Mouse (Mus musculus): Measurements from ENCODE around the gene Tmem50a. TPM values are rescaled to one million over a fixed set of nuclear protein-coding genes. Genes with fewer than 3 reads are reported as not detected.

The Tmem50a gene
- total RNA-seq, 1 experiment from 2014 or later: 215 TPM

- peak; percentile 71 for DNase-seq
These were observed 62.2 kb downstream of the Tmem50a start for GRCm38 (mm10) chr4:134852438-134853255.

GRCm38 (mm10) chr4:134851876-134852275 is 62.9 kb downstream of the Tmem50a start:
- DNase-seq: no peak

- DNase-seq: no peak
These were observed 63.6 kb downstream of the Tmem50a start for GRCm38 (mm10) chr4:134851236-134851635.

- no peak for DNase-seq
These were observed 64.3 kb downstream of the Tmem50a start for GRCm38 (mm10) chr4:134850551-134850950.

Other genes with a start within 250 kb of the Tmem50a start
- 19.6 and 21.5 TPM in 2 replicates for gene Man1c1, start 210.7 kb downstream of the Tmem50a start, total RNA-seq (2021)
- gene Ldlrap1, start 147.0 kb downstream of the Tmem50a start, total RNA-seq (2021): 46.4 and 53.1 TPM in 2 replicates
- 35.3 and 35.6 TPM in 2 replicates for gene Maco1, start 61.7 kb downstream of the Tmem50a start, total RNA-seq (2021)
- gene Rhd, start 50.5 kb downstream of the Tmem50a start, total RNA-seq (2021): 1.1 and 8.4 TPM in 2 replicates
- 394 and 402 TPM in 2 replicates for gene Rsrp1, start 8.6 kb upstream of the Tmem50a start, total RNA-seq (2021)
- gene Syf2, start 15.9 kb upstream of the Tmem50a start, total RNA-seq (2021): 81.4 and 90.5 TPM in 2 replicates
- gene Runx3, start 205.6 kb upstream of the Tmem50a start, total RNA-seq (2021): 1.7 and 7.3 TPM in 2 replicates

Data from adrenal gland, postnatal 14 days (tissue).